Mouse (Mus musculus): ENCODE measurements around the gene Mroh3. TPM values are rescaled to one million over a fixed set of nuclear protein-coding genes. Genes with fewer than 3 reads are reported as not detected.

Mroh3 gene
- polyA plus RNA-seq, 1 experiment from 2014 or later = not detected

DNA sequence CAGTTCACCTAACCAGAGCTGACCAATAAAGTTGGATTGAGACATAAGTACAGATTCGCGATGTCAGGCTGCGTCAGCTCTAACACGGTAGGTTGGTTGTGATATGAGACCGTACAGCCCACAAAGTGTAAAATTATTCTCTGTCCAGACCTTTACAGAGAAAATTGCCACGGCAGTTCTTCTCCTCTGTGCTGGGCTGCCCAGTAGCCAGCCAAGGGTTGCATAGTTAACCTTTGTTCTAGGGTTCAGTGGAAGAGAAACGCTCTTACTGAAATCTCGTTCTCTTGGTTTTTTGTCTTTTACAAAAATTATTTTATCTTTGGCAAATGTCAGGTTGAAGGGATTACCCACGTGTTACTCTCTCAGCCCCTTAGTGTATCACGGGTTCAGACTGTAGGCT lies 9.8 kb upstream of the Mroh3 start:
- no peak overlapping the region for H3K27ac ChIP-seq (ENCODE audit: low read length)
- H3K36me3 ChIP-seq (ENCODE audit: control insufficient read depth, insufficient read depth) = no peaks in the 10 kb centered on the region
- no peak overlapping the region for H3K9ac ChIP-seq (ENCODE audit: low read depth, low read length)
- 61% methylated on average over 10 of the region's 10 CpGs for WGBS (ENCODE audit: insufficient replicate concordance)
- H3K4me3 ChIP-seq (ENCODE audit: low read depth, low read length) = no peak overlapping the region
- no peaks in the 10 kb centered on the region for H3K27me3 ChIP-seq (ENCODE audit: control insufficient read depth, insufficient read depth, low read depth, low read length)
- no peak for ATAC-seq (ENCODE audit: low read depth)
- no peaks in the 10 kb centered on the region for H3K9me3 ChIP-seq (replicated peaks; ENCODE audit: control insufficient read depth, low read length)
- no peak overlapping the region for H3K4me2 ChIP-seq (ENCODE audit: low read depth, low read length)
- no peaks in the 10 kb centered on the region for H3K4me1 ChIP-seq (ENCODE audit: control insufficient read depth, low read depth, low read length)

DNA sequence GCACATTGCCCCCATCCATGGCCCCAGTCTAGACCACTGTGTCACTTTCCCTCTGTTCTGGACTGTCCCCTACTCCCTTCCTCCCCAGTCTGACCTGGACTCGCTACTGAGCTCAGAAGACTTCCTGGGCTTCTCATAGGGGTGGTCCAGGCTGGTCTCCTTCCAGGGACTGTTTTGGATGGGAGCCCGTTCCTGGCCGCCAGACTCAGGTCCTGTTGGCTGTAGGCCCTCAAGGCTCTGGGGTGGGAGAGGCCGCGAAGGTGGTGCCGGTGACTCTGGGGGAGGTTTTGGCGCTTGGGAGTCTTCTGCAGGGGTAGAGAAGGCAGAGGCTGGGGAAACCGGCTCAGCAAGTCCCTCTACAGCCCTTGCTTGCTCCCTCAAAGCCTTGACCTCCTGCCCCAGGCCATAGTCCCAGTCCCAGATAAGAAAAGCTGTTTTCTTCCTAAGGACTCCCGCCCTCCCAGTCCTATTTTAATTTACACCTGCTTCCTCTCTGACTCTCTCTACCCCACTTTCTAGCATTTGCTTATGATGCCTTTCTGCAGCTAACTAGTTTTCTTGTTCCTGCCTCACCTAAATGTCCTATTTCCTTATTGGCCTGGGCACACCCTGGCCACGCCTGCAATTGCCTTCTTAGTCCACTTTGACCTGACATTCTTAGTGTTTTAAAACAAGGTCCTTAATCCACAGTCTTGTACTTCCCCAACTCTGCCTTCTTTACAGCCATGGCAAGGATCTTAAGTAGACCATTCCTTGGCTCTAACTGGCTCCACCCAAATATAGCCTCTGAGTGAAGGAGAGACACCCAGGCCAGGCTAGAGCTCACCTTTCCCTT lies 7.6 kb upstream of the Mroh3 start:
- H3K27ac ChIP-seq (ENCODE audit: low read length) = no peak overlapping the region
- ATAC-seq (ENCODE audit: low read depth) = no peak
- H3K9me3 ChIP-seq (replicated peaks; ENCODE audit: control insufficient read depth, low read length) = no peaks in the 10 kb centered on the region
- no peaks in the 10 kb centered on the region for H3K4me1 ChIP-seq (ENCODE audit: control insufficient read depth, low read depth, low read length)
- no peak overlapping the region for H3K9ac ChIP-seq (ENCODE audit: low read depth, low read length)
- H3K36me3 ChIP-seq (ENCODE audit: control insufficient read depth, insufficient read depth) = no peaks in the 10 kb centered on the region
- H3K4me2 ChIP-seq (ENCODE audit: low read depth, low read length) = no peak overlapping the region
- WGBS (ENCODE audit: insufficient replicate concordance) = 66% methylated on average over 10 of the region's 10 CpGs
- H3K27me3 ChIP-seq (ENCODE audit: control insufficient read depth, insufficient read depth, low read depth, low read length) = no peaks in the 10 kb centered on the region
- H3K4me3 ChIP-seq (ENCODE audit: low read depth, low read length) = no peak overlapping the region

DNA sequence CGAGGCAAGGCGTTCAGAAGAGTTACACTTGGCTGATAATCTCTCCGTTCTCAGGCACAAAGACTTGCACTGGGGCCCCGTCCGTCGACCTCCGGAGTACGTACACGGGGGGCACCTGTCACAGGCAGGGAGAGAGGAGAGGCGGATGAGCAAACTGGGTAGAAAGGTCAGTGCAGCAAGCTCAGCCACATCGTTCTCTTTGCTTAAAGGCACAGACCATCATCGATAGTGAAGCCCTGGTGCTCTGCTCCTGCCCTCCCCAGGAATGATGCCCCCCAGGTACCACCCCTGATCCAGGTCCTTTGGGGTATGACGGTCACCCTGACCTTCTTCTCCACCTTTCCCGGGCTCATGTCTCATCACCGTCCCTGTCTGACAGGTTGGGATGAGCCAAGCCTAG lies 1.7 kb upstream of the Mroh3 start:
- WGBS (ENCODE audit: insufficient replicate concordance) = 68% methylated on average over 15 of the region's 15 CpGs

DNA sequence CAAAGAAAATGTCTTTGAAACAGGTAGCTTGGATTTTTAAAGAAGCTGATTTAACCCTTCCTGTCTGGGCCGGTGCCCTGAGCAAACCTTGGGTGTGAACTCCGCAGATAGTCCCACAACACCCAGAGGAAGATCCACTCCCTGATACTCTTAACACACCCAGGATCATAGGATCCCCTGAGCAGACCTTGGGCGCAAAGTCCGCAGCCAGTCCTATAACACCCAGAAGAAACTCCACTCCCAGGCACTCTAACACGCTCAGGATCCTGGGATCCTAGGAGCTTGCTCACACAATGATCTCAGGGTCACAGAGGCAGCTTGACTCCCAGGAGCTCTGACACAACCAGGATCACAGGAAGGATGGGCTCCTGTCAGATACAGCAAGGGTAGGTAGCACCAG lies 22.6 kb downstream of the Mroh3 start:
- H3K27me3 ChIP-seq (ENCODE audit: control insufficient read depth, insufficient read depth, low read depth, low read length) = no peaks in the 10 kb centered on the region
- no peak overlapping the region for H3K9ac ChIP-seq (ENCODE audit: low read depth, low read length)
- ATAC-seq (ENCODE audit: low read depth) = no peak
- H3K9me3 ChIP-seq (replicated peaks; ENCODE audit: control insufficient read depth, low read length) = no peaks in the 10 kb centered on the region
- H3K4me2 ChIP-seq (ENCODE audit: low read depth, low read length) = no peak overlapping the region
- H3K27ac ChIP-seq (ENCODE audit: low read length) = no peak overlapping the region
- no peak overlapping the region for H3K4me3 ChIP-seq (ENCODE audit: low read depth, low read length)
- no peaks in the 10 kb centered on the region for H3K36me3 ChIP-seq (ENCODE audit: control insufficient read depth, insufficient read depth)
- WGBS (ENCODE audit: insufficient replicate concordance) = 69% methylated on average over 5 of the region's 5 CpGs
- peaks cover 3% of the 10 kb centered on the region; the same call in 1 of the 2 replicates for H3K4me1 ChIP-seq (ENCODE audit: control insufficient read depth, low read depth, low read length)

More for the DNA sequence above, 1.7 kb upstream of the Mroh3 start:
- H3K4me2 ChIP-seq (ENCODE audit: low read depth, low read length) = no peak overlapping the region
- no peaks in the 10 kb centered on the region for H3K9me3 ChIP-seq (replicated peaks; ENCODE audit: control insufficient read depth, low read length)
- no peaks in the 10 kb centered on the region for H3K4me1 ChIP-seq (ENCODE audit: control insufficient read depth, low read depth, low read length)
- no peak overlapping the region for H3K4me3 ChIP-seq (ENCODE audit: low read depth, low read length)
- H3K27me3 ChIP-seq (ENCODE audit: control insufficient read depth, insufficient read depth, low read depth, low read length) = peaks cover 2% of the 10 kb centered on the region; the same call in 1 of the 2 replicates
- H3K36me3 ChIP-seq (ENCODE audit: control insufficient read depth, insufficient read depth) = no peaks in the 10 kb centered on the region
- H3K9ac ChIP-seq (ENCODE audit: low read depth, low read length) = no peak overlapping the region
- no peak overlapping the region for H3K27ac ChIP-seq (ENCODE audit: low read length)
- no peak for ATAC-seq (ENCODE audit: low read depth)

DNA sequence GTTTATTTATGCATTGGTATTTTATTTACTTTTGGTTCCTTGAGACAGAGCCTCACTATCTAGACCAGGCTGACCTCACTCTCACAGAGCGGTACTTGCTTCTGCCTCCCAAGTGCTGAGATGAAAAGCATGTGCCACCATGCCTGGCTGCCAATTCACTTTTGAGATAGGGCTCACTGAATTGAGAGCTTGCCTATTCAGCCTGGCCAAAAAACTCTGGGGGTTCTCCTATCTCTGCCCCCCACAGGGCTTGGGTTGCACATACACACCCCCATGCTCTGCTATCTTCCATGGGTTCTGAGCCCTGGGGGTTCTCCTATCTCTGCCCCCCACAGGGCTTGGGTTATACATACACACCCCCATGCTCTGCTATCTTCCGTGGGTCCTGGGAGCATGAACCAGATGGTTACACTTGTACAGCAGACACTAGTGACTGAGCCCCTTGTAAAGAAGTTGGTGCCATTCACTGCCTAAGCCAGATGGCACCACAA lies 33.1 kb downstream of the Mroh3 start:
- H3K4me1 ChIP-seq (ENCODE audit: control insufficient read depth, low read depth, low read length) = peaks cover 30% of the 10 kb centered on the region
- H3K4me3 ChIP-seq (ENCODE audit: low read depth, low read length) = no peak overlapping the region
- H3K4me2 ChIP-seq (ENCODE audit: low read depth, low read length) = no peak overlapping the region
- no peaks in the 10 kb centered on the region for H3K36me3 ChIP-seq (ENCODE audit: control insufficient read depth, insufficient read depth)
- 27% methylated on average over 2 of the region's 2 CpGs for WGBS (ENCODE audit: insufficient replicate concordance)
- no peaks in the 10 kb centered on the region for H3K9me3 ChIP-seq (replicated peaks; ENCODE audit: control insufficient read depth, low read length)
- no peak overlapping the region for H3K9ac ChIP-seq (ENCODE audit: low read depth, low read length)
- H3K27ac ChIP-seq (ENCODE audit: low read length) = peak overlapping the region; percentile 31; the same call in 1 of the 2 replicates
- no peaks in the 10 kb centered on the region for H3K27me3 ChIP-seq (ENCODE audit: control insufficient read depth, insufficient read depth, low read depth, low read length)
- peak; percentile 80 for ATAC-seq (ENCODE audit: low read depth)

DNA sequence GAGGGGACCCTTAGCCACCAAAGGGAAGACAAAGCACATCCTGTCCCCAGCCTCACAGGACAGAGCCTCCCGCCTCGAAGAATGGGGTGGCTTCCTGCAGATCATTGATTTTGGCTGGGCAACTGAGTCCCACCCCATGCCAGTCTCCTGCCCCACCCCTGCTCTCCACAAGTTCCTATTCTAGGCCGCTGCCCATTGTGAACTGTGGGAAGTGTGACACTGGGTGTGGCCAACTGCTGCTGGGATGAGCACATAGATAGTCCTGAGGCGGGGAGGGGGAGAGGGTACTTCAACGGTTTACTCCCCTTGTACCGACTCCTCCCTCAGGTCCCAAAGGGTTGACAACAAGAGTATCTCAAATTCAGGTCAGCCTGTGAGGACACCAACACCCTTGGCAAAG lies 33.9 kb downstream of the Mroh3 start:
- H3K4me3 ChIP-seq (ENCODE audit: low read depth, low read length) = no peak overlapping the region
- 18% methylated on average over 6 of the region's 6 CpGs for WGBS (ENCODE audit: insufficient replicate concordance)
- H3K4me1 ChIP-seq (ENCODE audit: control insufficient read depth, low read depth, low read length) = peaks cover 38% of the 10 kb centered on the region
- H3K9ac ChIP-seq (ENCODE audit: low read depth, low read length) = no peak overlapping the region
- H3K9me3 ChIP-seq (replicated peaks; ENCODE audit: control insufficient read depth, low read length) = no peaks in the 10 kb centered on the region
- no peak overlapping the region; the same call in 1 of the 2 replicates for H3K27ac ChIP-seq (ENCODE audit: low read length)
- no peaks in the 10 kb centered on the region for H3K36me3 ChIP-seq (ENCODE audit: control insufficient read depth, insufficient read depth)
- peak; percentile 70 for ATAC-seq (ENCODE audit: low read depth)
- no peak overlapping the region for H3K4me2 ChIP-seq (ENCODE audit: low read depth, low read length)
- no peaks in the 10 kb centered on the region for H3K27me3 ChIP-seq (ENCODE audit: control insufficient read depth, insufficient read depth, low read depth, low read length)

DNA sequence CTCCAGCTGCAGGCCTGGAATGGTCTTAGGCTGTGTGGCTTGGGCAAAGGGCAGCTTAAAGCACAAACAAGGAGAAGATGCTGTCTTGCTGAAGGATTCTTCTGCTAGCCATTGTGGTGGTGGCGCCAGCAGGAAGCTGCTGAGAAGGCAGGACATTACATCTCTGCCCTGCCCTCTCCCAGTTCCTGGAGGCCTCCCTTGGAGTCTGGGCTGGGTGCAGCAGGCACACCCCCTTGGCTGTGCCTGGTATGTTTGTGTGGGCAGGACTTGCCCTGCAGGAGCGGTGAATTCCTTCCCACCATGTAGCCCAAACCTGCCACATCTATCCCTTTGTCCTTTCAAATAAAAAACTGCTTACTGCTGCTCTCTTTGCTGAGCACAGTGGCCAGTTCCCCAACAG lies 35.5 kb downstream of the Mroh3 start:
- Histone ChIP-seq H3K9me3 (replicated peaks; ENCODE audit: control insufficient read depth, low read length) (no peaks in the 10 kb centered on the region), H3K36me3 (ENCODE audit: control insufficient read depth, insufficient read depth) (no peaks in the 10 kb centered on the region), H3K9ac (ENCODE audit: low read depth, low read length) (no peak overlapping the region), H3K27me3 (ENCODE audit: control insufficient read depth, insufficient read depth, low read depth, low read length) (no peaks in the 10 kb centered on the region), H3K4me2 (ENCODE audit: low read depth, low read length) (no peak overlapping the region), H3K27ac (ENCODE audit: low read length) (no peak overlapping the region), H3K4me3 (ENCODE audit: low read depth, low read length) (no peak overlapping the region), H3K4me1 (ENCODE audit: control insufficient read depth, low read depth, low read length) (peaks cover 41% of the 10 kb centered on the region)
- 62% methylated on average over 2 of the region's 2 CpGs for WGBS (ENCODE audit: insufficient replicate concordance)
- ATAC-seq (ENCODE audit: low read depth) = no peak

DNA sequence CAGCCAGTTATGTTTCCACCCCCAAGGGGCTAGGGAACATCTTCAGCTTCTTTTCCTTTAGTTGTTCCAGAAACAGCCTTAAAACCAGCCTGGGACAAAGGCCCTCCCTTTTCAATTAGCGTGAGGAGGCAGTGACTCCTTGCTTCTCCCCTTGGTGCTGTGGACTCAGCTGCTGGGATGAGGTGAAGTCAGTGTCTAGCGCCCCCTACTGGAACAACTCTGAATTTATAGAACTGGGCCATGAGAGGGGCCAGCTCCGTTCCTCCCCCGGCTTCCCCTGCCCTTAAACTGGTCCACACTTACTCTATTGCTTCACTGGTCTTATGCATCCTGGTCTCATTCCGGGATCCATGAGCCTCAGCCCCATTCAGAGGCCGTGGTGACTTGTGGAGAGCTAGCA lies 37.4 kb downstream of the Mroh3 start:
- Histone ChIP-seq H3K4me3 (ENCODE audit: low read depth, low read length) (no peak overlapping the region), H3K4me1 (ENCODE audit: control insufficient read depth, low read depth, low read length) (peaks cover 40% of the 10 kb centered on the region), H3K4me2 (ENCODE audit: low read depth, low read length) (no peak overlapping the region), H3K9me3 (replicated peaks; ENCODE audit: control insufficient read depth, low read length) (no peaks in the 10 kb centered on the region), H3K36me3 (ENCODE audit: control insufficient read depth, insufficient read depth) (no peaks in the 10 kb centered on the region; the same call in 1 of the 2 replicates), H3K9ac (ENCODE audit: low read depth, low read length) (no peak overlapping the region), H3K27ac (ENCODE audit: low read length) (no peak overlapping the region), H3K27me3 (ENCODE audit: control insufficient read depth, insufficient read depth, low read depth, low read length) (no peaks in the 10 kb centered on the region)
- WGBS (ENCODE audit: insufficient replicate concordance) = 26% methylated on average over 6 of the region's 6 CpGs
- no peak for ATAC-seq (ENCODE audit: low read depth)

DNA sequence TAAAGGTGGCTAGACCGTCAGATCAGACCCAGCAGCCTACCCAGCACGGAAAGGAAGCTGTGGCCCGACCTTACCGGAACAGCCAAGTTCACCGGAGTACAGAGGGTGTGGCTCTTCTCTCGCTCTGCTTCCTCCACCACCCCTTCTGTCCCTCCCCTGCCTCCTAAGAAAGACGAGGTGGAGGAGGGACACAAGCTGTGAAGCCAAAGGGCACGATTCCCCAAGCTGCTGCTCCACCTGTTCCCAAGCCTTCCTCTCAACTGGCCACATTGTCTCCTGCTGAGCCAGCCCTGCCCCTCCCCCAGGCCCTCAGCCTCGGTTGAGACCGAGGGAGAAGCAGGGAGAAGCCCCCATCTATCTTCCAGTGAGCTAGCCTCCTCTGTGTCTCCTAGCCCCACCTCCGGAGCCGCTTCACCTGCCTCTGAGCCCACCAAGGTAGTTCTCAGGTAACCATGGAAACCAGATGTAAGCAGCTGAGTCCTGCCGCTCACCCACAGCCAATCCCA lies 38.5 kb downstream of the Mroh3 start:
- no peaks in the 10 kb centered on the region for H3K9me3 ChIP-seq (replicated peaks; ENCODE audit: control insufficient read depth, low read length)
- H3K27ac ChIP-seq (ENCODE audit: low read length) = no peak overlapping the region
- H3K4me1 ChIP-seq (ENCODE audit: control insufficient read depth, low read depth, low read length) = peaks cover 33% of the 10 kb centered on the region
- no peak for ATAC-seq (ENCODE audit: low read depth)
- WGBS (ENCODE audit: insufficient replicate concordance) = 17% methylated on average over 13 of the region's 13 CpGs
- H3K27me3 ChIP-seq (ENCODE audit: control insufficient read depth, insufficient read depth, low read depth, low read length) = no peaks in the 10 kb centered on the region
- peak overlapping the region; percentile 50 for H3K4me2 ChIP-seq (ENCODE audit: low read depth, low read length)
- H3K36me3 ChIP-seq (ENCODE audit: control insufficient read depth, insufficient read depth) = no peaks in the 10 kb centered on the region; the same call in 1 of the 2 replicates
- peak overlapping the region; percentile 28 for H3K4me3 ChIP-seq (ENCODE audit: low read depth, low read length)
- peak overlapping the region; percentile 5; the same call in 1 of the 2 replicates for H3K9ac ChIP-seq (ENCODE audit: low read depth, low read length)

Measured in liver, embryonic 16.5 days (tissue).